Mouse (Mus musculus) liver, adult 2 months (tissue): Measurements from ENCODE around the gene Emp2.

ENCODE experiments used
- CTCF ChIP-seq: fragments of 200-500 bp; IDR thresholded peaks from 2 replicates; pipeline ENCODE4 v1.5.1; 2011; ENCODE audit warnings: low read depth, low read length, control low read depth
- POLR2A ChIP-seq: fragments of 200-500 bp; IDR thresholded peaks from 2 replicates; pipeline ENCODE4 v1.6.1; 2011; ENCODE audit warnings: low read length, control low read depth; ENCODE audit not compliant: insufficient read depth; ENCODE audit errors: extremely low read depth

GRCm38 (mm10) chr16:10299637-10300036, 14.1 kb downstream of the Emp2 start:
- no peak for TF ChIP-seq CTCF
- no peak for TF ChIP-seq POLR2A
